Mouse (Mus musculus) embryonic fibroblast, embryonic 13.5 days (primary cell): ENCODE results near the gene AI597479.

ENCODE experiments used
- CTCF ChIP-seq: IDR thresholded peaks from 2 replicates; pipeline ENCODE4 v1.5.1; 2011; ENCODE audit warnings: mild to moderate bottlenecking, control low read depth, low read length, moderate library complexity, borderline replicate concordance; ENCODE audit not compliant: insufficient read depth
- POLR2A ChIP-seq: IDR thresholded peaks from 2 replicates; pipeline ENCODE4 v1.6.1; 2011; ENCODE audit warnings: low read depth, mild to moderate bottlenecking, control low read depth, low read length, moderate library complexity

DNA sequence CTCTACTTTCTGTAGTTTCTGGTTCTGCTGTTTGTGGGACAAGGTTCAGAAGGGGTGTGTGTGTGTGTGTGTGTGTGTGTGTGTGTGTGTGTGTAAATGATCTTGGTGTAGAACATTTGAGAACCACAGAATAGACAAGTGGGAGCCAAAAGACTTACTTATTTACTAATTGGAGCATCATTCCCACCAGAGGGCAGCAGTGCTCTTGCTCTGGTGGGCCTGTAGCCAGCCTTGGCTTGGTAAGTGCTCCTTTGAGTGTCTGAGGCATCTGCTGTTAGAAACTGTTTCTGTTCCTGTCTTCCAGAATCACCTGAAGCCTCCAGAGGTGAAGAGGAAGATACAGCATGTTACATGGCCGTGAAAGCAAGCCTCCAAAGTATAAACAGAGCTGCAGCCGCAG is 14.4 kb downstream of the AI597479 start:
- TF ChIP-seq CTCF (peak; percentile 73; the same call in 1 of the 2 replicates), POLR2A (no peak)
